Mouse (Mus musculus): Measurements from ENCODE around the gene Tex22. TPM values are rescaled to one million over a fixed set of nuclear protein-coding genes. Genes with fewer than 3 reads are reported as not detected.
A peak's percentile ranks its signal among the peaks of the same experiment; 100 is the strongest.

Gene Tex22
- polyA plus RNA-seq, 1 experiment from 2014 or later = not detected

DNA sequence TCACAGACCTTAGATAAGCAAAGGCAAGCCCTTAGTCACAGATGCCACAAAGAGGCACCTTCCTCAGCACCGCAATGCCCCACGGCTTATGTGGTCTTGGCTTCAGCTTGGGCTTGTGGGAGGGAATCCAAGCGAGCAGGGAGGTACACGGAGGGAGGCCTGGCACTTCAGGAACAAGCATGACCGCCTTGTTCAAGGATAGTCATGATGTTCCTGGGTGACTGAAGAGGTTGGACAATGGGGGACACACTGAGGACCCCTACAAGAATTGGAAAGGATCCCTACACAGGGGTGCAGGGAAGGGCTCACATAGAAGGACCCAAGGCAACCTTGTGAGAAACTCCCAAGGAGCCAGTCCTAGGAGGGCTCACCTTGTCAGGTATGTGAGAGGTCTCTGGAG lies 22.7 kb downstream of the Tex22 start:
- WGBS = 87% methylated on average over 5 of the region's 5 CpGs
- Histone ChIP-seq H3K9me3 (no peaks in the 10 kb centered on the region), H3K36me3 (no peaks in the 10 kb centered on the region), H3K4me1 (peaks cover 37% of the 10 kb centered on the region), H3K4me3 (peak overlapping the region; percentile 98), H3K27me3 (no peaks in the 10 kb centered on the region), H3K27ac (replicated peaks) (no peak overlapping the region), H3K9ac (replicated peaks) (peak overlapping the region; percentile 100; the same call in 1 of the 2 replicates), H3K4me2 (replicated peaks) (peak overlapping the region; percentile 66)
- no peak for ATAC-seq (ENCODE audit: low FRiP score, low read depth)

DNA sequence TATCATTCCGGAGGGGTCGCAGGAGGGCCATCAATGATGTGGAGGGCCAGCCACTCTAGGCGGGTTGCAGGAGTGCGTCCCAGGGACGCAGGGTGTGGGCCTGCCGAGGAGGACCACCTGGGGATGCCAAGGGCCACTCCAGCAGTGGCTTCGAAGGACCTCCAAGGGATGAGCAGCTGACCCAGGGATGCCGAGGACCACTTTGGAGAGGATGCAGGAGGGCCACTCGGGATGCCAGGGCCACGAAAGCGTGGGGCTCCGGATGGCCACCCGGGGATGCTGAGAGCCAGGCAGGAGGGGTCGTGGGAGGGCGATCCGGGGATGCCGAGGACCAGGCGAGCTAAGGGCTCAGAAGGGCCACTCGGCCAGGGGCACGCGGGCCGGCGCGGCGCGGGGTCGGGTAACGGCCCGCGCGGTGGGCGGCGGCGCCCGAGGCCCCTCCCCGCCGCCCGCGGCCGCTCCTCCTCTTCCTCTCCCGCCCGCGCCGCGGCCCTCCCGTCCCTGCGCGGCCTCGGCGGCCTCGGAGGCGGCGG lies 23.5 kb downstream of the Tex22 start, which contains the start of gene Mta1:
TSS of gene Mta1 (plus strand) at position 530 of the 533 bp plus-strand sequence.
- WGBS = 3% methylated on average over 30 of the region's 53 CpGs
- ATAC-seq (ENCODE audit: low FRiP score, low read depth) = peak; percentile 75

DNA sequence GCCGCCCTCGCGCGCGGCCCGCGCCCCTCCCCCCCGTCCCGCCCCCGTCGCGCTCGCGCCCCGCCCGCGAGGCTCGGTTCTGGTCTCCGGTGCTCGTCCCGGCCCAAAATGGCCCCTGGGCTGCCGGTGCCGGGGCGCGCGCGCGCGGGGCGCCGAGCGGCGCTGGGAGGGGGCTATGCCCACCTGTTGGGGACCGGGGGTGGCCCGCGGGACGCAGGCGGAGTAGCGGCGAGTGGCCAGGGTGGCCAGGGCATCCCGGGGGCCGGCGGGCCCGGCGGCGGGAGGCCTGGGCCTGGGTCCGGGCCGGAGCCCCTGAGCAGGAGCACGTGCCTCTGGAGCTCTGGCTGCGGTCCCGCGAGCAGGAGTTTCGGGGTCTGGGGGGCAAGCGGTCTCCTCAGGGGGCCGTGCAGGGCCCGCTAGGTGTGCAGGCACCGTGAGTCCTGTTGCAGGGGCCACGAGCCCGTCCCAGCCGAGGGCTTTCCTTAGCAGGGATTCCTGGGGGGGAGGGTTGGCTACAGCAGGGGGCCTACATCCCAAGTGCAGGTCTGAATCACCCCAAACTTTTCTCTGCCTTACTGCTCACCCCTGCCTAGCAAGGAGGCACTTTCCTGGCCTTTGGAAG lies 24.3 kb downstream of the Tex22 start:
- Histone ChIP-seq H3K27me3 (no peaks in the 10 kb centered on the region), H3K9me3 (no peaks in the 10 kb centered on the region), H3K36me3 (0 out of 2 replicates have a peak, but pooled peaks cover 3% of the 10 kb centered on the region), H3K4me1 (peaks cover 51% of the 10 kb centered on the region), H3K4me2 (replicated peaks) (peak overlapping the region; percentile 95), H3K4me3 (peak overlapping the region; percentile 98), H3K27ac (replicated peaks) (peak overlapping the region; percentile 82), H3K9ac (replicated peaks) (peak overlapping the region; percentile 100)
- WGBS = under 1% methylated on average over 50 of the region's 60 CpGs
- ATAC-seq (ENCODE audit: low FRiP score, low read depth) = peak; percentile 20; the same call in 1 of the 2 replicates

More for the DNA sequence above, 23.5 kb downstream of the Tex22 start, which contains the start of gene Mta1:
- Histone ChIP-seq H3K27me3 (no peaks in the 10 kb centered on the region), H3K4me3 (peak within 1 kb of the TSS; percentile 98), H3K4me2 (replicated peaks) (peak within 1 kb of the TSS; percentile 95), H3K4me1 (peaks cover 43% of the 10 kb centered on the region), H3K27ac (replicated peaks) (peak within 1 kb of the TSS; percentile 82), H3K36me3 (0 out of 2 replicates have a peak, but pooled peaks cover 2% of the 10 kb centered on the region), H3K9ac (replicated peaks) (peak within 1 kb of the TSS; percentile 100), H3K9me3 (no peaks in the 10 kb centered on the region)

DNA sequence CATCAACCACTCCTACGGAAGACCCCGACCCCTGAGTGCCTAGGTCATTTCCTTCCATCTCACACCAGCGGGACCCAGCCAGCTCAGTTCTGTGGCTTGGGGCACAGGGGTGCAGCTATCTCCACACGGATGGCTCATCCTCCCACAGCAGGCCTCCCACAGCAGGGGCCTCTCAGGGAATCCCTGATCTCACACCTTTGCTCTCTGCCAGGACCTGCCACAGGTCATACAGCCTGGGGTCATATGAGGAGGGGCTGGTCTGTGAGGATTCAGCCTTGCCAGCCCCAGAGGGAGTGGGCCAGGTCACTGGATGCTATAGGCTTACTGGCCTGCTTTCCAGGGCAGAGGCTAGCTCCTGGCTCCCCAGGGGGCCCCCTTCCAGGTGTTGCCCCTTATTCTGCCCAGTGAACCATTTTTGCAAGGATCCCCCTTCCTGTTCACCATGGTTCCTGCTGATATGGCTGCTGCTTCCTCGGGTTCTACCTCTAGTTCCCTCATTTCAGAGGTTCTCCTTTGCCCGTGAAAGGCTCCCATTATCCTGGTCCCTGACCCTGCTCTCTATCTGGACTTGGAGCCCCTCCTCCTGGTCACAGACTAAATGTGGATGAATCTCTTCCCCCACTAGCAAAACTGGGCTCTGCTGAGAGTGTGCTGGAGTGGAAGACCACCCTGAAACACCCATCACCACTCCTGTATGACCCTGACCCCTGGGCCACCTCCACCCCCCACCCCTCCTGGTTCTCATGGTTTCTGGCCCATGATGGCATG lies 25.4 kb downstream of the Tex22 start:
- 0 out of 2 replicates have a peak, but pooled peaks cover 6% of the 10 kb centered on the region for H3K36me3 ChIP-seq
- H3K9me3 ChIP-seq = no peaks in the 10 kb centered on the region
- 32% methylated on average over 6 of the region's 6 CpGs for WGBS
- peak overlapping the region; percentile 100 for H3K9ac ChIP-seq (replicated peaks)
- peak overlapping the region; percentile 98 for H3K4me3 ChIP-seq
- H3K4me2 ChIP-seq (replicated peaks) = peak overlapping the region; percentile 95
- ATAC-seq (ENCODE audit: low FRiP score, low read depth) = no peak
- no peaks in the 10 kb centered on the region for H3K27me3 ChIP-seq
- H3K27ac ChIP-seq (replicated peaks) = 0 out of 2 replicates have a peak overlapping the region, but pooled peaks have one; percentile 82
- peaks cover 55% of the 10 kb centered on the region for H3K4me1 ChIP-seq

DNA sequence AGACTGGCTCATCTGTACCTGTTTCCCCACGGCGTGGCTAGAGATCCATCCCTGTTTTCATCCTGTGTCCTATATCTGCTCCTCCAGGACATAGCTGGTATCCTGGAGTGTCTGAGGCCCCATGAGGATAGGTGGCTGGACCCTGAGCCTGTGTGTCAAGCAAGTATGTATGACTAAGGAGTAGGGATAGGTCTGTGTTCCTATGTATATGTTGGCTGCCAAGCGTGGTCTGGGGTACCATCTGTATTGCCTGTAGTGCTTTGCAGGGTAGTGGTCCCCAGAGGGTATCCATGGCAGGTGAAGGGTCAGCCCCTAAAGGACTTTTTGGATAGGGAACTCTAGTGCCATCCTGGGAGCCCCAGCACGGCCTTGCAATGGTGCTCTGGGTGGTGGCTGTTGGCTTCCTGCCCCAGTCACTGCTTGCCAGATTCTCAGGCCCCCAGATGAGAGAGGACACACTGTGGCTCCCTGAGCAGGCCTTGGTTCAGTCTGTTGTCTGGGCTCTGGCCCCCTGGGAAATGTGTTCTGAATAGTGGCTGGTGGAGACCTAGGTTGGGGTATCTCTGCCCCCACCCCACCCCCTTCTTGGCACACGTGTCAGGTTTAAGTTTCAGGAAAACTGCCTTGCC lies 26.3 kb downstream of the Tex22 start:
- Histone ChIP-seq H3K9ac (replicated peaks) (no peak overlapping the region), H3K27ac (replicated peaks) (no peak overlapping the region), H3K27me3 (no peaks in the 10 kb centered on the region), H3K4me2 (replicated peaks) (0 out of 2 replicates have a peak overlapping the region, but pooled peaks have one; percentile 95), H3K4me1 (peaks cover 55% of the 10 kb centered on the region), H3K9me3 (no peaks in the 10 kb centered on the region), H3K4me3 (no peak overlapping the region), H3K36me3 (peaks cover 14% of the 10 kb centered on the region; the same call in 1 of the 2 replicates)
- no peak for ATAC-seq (ENCODE audit: low FRiP score, low read depth)
- 87% methylated on average over 5 of the region's 5 CpGs for WGBS

DNA sequence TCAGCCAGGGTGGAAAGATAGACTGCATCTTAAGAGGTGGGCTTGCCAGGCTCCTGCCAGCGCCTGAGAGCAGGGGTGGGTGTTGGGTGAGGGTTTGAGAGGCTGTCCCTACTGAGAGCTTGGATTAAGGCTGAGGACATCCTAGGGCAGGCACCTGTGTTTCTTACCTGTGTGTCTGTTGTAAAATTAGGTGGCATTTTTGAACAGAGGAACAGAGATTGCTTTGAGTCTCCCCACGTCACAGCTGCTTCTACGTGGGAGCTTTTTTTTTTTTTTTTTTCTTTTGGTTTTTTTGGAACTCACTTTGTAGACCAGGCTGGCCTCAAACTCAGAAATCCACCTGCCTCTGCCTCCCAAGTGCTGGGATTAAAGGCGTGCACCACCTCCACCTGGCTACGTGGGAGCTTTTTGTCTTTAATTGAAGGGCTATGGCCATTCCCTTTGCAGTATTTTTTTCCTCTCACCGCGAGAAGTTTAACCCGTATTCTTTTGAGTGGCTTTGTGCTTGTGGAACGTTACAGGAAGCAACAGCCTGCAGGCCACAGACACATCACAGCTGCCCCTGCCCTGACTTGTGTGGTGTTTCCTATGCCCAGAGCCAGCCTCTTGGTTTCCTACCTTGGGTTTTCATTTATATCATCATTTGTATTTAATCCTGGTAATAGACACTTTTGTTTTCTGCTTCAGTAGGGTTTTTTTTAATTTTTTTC lies 27.1 kb downstream of the Tex22 start:
- Histone ChIP-seq H3K4me3 (no peak overlapping the region), H3K4me2 (replicated peaks) (no peak overlapping the region), H3K27me3 (no peaks in the 10 kb centered on the region), H3K27ac (replicated peaks) (no peak overlapping the region), H3K9ac (replicated peaks) (no peak overlapping the region), H3K36me3 (peaks cover 19% of the 10 kb centered on the region; the same call in 1 of the 2 replicates), H3K9me3 (no peaks in the 10 kb centered on the region), H3K4me1 (peaks cover 55% of the 10 kb centered on the region)
- ATAC-seq (ENCODE audit: low FRiP score, low read depth) = no peak
- WGBS = 86% methylated on average over 9 of the region's 9 CpGs

DNA sequence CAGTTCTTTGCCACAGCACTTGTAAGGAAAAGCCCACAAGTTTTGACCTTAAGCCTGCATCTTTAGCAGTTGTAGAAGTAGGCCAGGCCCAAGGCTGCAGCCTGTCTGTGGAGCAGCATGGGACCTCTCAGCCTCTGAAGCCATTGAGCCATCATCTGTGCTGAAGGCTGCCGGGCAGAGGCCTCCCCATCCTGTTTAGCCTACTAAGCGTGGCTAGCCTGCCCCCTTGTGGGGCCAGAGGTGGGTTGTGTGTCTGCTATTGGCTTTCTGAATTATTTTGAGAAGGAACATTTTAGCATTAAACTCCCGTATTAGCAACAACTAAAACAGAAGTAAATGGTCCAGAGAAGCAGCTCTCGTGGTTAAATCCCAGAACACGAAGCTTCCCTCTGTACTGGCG lies 28.2 kb downstream of the Tex22 start:
- Histone ChIP-seq H3K9me3 (no peaks in the 10 kb centered on the region), H3K27me3 (no peaks in the 10 kb centered on the region), H3K36me3 (peaks cover 19% of the 10 kb centered on the region; the same call in 1 of the 2 replicates), H3K4me2 (replicated peaks) (no peak overlapping the region), H3K27ac (replicated peaks) (peak overlapping the region; percentile 6), H3K4me1 (peaks cover 47% of the 10 kb centered on the region), H3K9ac (replicated peaks) (no peak overlapping the region; the same call in 1 of the 2 replicates), H3K4me3 (no peak overlapping the region)
- 61% methylated on average over 6 of the region's 6 CpGs for WGBS
- no peak for ATAC-seq (ENCODE audit: low FRiP score, low read depth)

DNA sequence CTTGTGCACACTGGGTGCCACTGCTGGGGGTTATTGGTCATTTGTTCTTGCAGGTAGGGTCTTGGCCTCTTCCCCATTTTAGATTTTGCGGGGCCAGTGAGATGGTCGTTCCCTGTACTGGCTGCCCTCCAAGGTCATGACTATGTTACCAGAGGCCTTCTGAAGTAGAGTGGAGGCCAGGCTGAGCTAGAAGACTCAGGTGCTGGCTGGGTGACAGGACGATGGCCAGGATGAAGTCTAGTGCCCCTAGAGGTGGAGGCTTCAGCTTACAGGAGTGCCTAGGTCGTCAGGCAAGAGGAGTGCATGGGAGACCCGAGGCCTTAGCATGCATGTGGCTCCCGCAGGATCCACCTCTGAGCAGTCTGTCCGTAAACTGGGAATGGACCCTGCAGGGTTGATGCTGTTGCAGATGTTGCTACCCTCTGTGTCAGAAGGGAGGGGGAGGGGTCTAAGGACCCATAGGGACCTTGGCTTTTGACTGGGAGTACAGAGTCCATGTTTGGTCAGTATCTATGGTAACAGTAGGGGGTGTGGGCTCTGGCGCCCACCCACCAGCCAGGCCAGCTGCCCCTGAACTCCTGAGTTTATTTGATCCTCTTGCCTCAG lies 29.6 kb downstream of the Tex22 start:
- WGBS = 86% methylated on average over 8 of the region's 8 CpGs
- peaks cover 41% of the 10 kb centered on the region for H3K4me1 ChIP-seq
- no peak for ATAC-seq (ENCODE audit: low FRiP score, low read depth)
- no peak overlapping the region for H3K4me2 ChIP-seq (replicated peaks)
- H3K9me3 ChIP-seq = no peaks in the 10 kb centered on the region
- no peak overlapping the region for H3K4me3 ChIP-seq
- H3K9ac ChIP-seq (replicated peaks) = no peak overlapping the region
- H3K36me3 ChIP-seq = peaks cover 19% of the 10 kb centered on the region; the same call in 1 of the 2 replicates
- H3K27ac ChIP-seq (replicated peaks) = no peak overlapping the region
- H3K27me3 ChIP-seq = no peaks in the 10 kb centered on the region

DNA sequence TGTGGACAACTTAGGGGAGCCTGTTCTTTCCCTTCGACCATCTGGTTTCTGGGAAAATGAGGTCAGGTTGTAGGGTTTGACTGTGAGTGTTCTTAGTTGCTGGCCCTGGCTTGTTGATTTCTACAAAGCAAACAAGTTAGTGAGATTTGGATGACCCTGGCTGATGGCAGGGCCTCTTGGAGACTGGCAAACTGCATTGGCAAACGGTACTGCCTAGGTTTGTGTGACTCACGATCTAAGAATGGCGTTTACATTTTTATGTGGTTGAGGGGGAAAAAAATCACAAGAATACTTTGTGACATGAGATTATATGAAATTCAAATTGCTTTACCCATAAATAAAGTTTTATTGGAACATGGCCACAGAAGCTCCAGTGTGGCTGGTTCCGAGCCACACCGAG lies 32.1 kb downstream of the Tex22 start:
- Histone ChIP-seq H3K4me2 (replicated peaks) (no peak overlapping the region), H3K9ac (replicated peaks) (no peak overlapping the region), H3K27me3 (no peaks in the 10 kb centered on the region), H3K4me3 (no peak overlapping the region), H3K9me3 (no peaks in the 10 kb centered on the region), H3K27ac (replicated peaks) (no peak overlapping the region), H3K4me1 (peaks cover 25% of the 10 kb centered on the region), H3K36me3 (peaks cover 19% of the 10 kb centered on the region; the same call in 1 of the 2 replicates)
- ATAC-seq (ENCODE audit: low FRiP score, low read depth) = no peak
- 91% methylated on average over 6 of the region's 6 CpGs for WGBS

DNA sequence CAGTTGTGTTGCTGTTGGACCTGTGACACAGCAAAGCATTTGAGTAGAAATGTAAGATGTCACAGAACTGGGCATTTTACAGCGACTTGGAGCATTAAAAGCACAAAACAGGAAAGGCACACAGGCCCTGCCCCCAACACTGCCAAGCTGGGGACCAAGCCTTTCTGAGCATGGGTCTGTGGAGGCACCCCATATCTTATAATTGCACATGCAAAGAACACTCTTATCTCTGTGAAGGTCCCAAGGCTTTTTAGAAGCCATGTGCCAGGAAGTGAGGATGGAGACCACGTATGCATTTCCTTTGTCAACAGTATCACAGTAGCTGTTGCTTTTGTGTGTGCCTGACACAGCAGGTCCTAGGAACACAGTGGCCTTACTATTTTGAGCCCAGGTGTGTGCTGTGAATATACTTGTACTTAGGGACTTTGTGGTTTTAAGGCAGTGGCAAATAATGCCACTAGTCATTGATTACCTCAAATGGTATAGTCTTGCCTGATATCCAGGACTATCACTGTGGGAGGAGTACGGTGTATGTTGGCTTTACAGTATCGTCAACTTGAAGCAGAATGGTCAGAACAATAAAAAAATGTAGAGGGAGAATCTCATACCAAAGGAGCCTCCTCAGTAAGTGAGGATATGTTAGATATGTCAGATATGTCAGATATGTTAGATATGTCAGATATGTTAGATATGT lies 33.3 kb downstream of the Tex22 start:
- Histone ChIP-seq H3K4me3 (no peak overlapping the region), H3K4me1 (peaks cover 21% of the 10 kb centered on the region), H3K4me2 (replicated peaks) (no peak overlapping the region), H3K9ac (replicated peaks) (no peak overlapping the region), H3K36me3 (peaks cover 25% of the 10 kb centered on the region), H3K27ac (replicated peaks) (no peak overlapping the region), H3K27me3 (no peaks in the 10 kb centered on the region), H3K9me3 (no peaks in the 10 kb centered on the region)
- 90% methylated on average over 4 of the region's 4 CpGs for WGBS
- ATAC-seq (ENCODE audit: low FRiP score, low read depth) = no peak
